Mouse (Mus musculus) hindbrain, embryonic 12.5 days (tissue): ENCODE results near the gene Gse1. TPM values are rescaled to one million over a fixed set of nuclear protein-coding genes. Genes with fewer than 3 reads are reported as not detected.

ENCODE experiments used
- ATAC-seq: fragments of 200-750 bp; cut with Nextera tagmentation; 2 replicates; pipeline ENCODE4 v1.8.0; 2017; ENCODE audit warnings: moderate TSS enrichment; ENCODE audit not compliant: low FRiP score
- H3K27ac ChIP-seq: fragments of 300-500 bp; sonication (generic); 2 replicates; pipeline ENCODE4 v1.5.1; 2016; ENCODE audit warnings: mild to moderate bottlenecking
- H3K27me3 ChIP-seq: fragments of 300-500 bp; sonication (generic); 2 replicates; pipeline ENCODE4 v1.6.1; 2016; ENCODE audit warnings: mild to moderate bottlenecking
- H3K36me3 ChIP-seq: fragments of 300-500 bp; sonication (generic); 2 replicates; pipeline ENCODE4 v1.6.1; 2016; ENCODE audit warnings: mild to moderate bottlenecking
- H3K4me1 ChIP-seq: fragments of 300-500 bp; sonication (generic); 2 replicates; pipeline ENCODE4 v1.6.1; 2016
- H3K4me2 ChIP-seq: fragments of 300-500 bp; sonication (generic); replicated peaks from 2 replicates; pipeline ENCODE4 v1.6.1; 2016; ENCODE audit warnings: mild to moderate bottlenecking
- H3K4me3 ChIP-seq: fragments of 300-500 bp; sonication (generic); 2 replicates; pipeline ENCODE4 v1.5.1; 2016; ENCODE audit warnings: mild to moderate bottlenecking
- H3K9ac ChIP-seq: fragments of 300-500 bp; sonication (generic); 2 replicates; pipeline ENCODE4 v1.6.1; 2016; ENCODE audit warnings: mild to moderate bottlenecking, moderate library complexity
- H3K9me3 ChIP-seq: fragments of 300-500 bp; sonication (generic); replicated peaks from 2 replicates; pipeline ENCODE4 v1.6.1; 2016; ENCODE audit warnings: mild to moderate bottlenecking
- WGBS: fragments of 180-500 bp; shearing (Covaris S2); methylation state at CpG from one replicate; pipeline ENCODE4 v1.1.7; 2016; 5-methylcytosine and 5-hydroxymethylcytosine counted together
- polyA plus RNA-seq: library from polyadenylated mRNA; unstranded; fragments of >200 nt; fragmentation: Nextera tagmentation; extraction: Ambion mirVana; gene quantifications from 2 replicates; pipeline ENCODE4 v1.2.1, GENCODE M21; 2016

Gse1 gene
- polyA plus RNA-seq, 1 experiment from 2014 or later = 24.0 TPM

DNA sequence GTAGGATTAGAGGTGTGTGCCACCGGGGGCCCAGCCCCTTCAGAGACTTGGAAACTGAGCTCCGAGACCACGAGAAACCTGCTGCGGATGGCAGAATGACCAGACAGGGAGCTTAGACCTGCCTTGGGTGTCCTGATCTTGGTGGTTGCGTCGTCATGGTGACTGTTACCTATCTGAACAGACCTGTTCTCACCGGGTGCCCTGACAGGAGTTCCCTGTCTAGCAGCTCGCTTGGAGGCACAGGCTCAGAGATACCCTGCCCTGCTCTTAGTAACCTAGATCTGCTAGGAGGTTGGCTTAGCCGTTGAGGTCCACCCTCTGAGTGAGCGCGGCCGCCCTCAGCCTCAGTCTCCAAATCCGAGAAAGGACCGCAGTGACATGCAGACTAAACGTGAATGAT is 292.0 kb downstream of the Gse1 start:
- peaks cover 98% of the 10 kb centered on the region for H3K4me1 ChIP-seq
- peak overlapping the region; percentile 92 for H3K27ac ChIP-seq
- WGBS = 69% methylated on average over 15 of the region's 15 CpGs
- H3K4me2 ChIP-seq = peak overlapping the region; percentile 14
- H3K9ac ChIP-seq = peak overlapping the region; percentile 39
- no peak overlapping the region for H3K4me3 ChIP-seq
- H3K27me3 ChIP-seq = no peaks in the 10 kb centered on the region
- no peaks in the 10 kb centered on the region for H3K36me3 ChIP-seq
- no peaks in the 10 kb centered on the region for H3K9me3 ChIP-seq
- 0 out of 2 replicates have a peak, but pooled peaks have one; percentile 0 for ATAC-seq

GRCm38 (mm10) chr8:120520707-120521590 is 292.7 kb downstream of the Gse1 start:
- H3K4me1 ChIP-seq = peaks cover 98% of the 10 kb centered on the region

GRCm38 (mm10) chr8:120521591-120521965 is 293.3 kb downstream of the Gse1 start:
- Histone ChIP-seq H3K9ac (peak overlapping the region; percentile 39; the same call in 1 of the 2 replicates), H3K9me3 (no peaks in the 10 kb centered on the region), H3K4me3 (no peak overlapping the region), H3K27me3 (no peaks in the 10 kb centered on the region), H3K36me3 (no peaks in the 10 kb centered on the region), H3K4me2 (peak overlapping the region; percentile 14), H3K27ac (peak overlapping the region; percentile 92), H3K4me1 (peaks cover 98% of the 10 kb centered on the region)
- peak; percentile 47; the same call in 1 of the 2 replicates for ATAC-seq
- 21% methylated on average over 7 of the region's 7 CpGs for WGBS

More at GRCm38 (mm10) chr8:120520707-120521590, 292.7 kb downstream of the Gse1 start:
- H3K4me3 ChIP-seq = no peak overlapping the region
- H3K27ac ChIP-seq = peak overlapping the region; percentile 92
- 11% methylated on average over 19 of the region's 20 CpGs for WGBS
- peak overlapping the region; percentile 39 for H3K9ac ChIP-seq
- H3K27me3 ChIP-seq = no peaks in the 10 kb centered on the region
- peak overlapping the region; percentile 14 for H3K4me2 ChIP-seq
- no peaks in the 10 kb centered on the region for H3K9me3 ChIP-seq
- H3K36me3 ChIP-seq = no peaks in the 10 kb centered on the region
- peak; percentile 82 for ATAC-seq

GRCm38 (mm10) chr8:120523641-120524040 is 295.4 kb downstream of the Gse1 start:
- ATAC-seq = no peak
- no peaks in the 10 kb centered on the region for H3K27me3 ChIP-seq
- H3K27ac ChIP-seq = peak overlapping the region; percentile 69
- H3K36me3 ChIP-seq = no peaks in the 10 kb centered on the region
- WGBS = 55% methylated on average over 7 of the region's 7 CpGs
- H3K4me1 ChIP-seq = peaks cover 98% of the 10 kb centered on the region
- no peak overlapping the region for H3K4me3 ChIP-seq
- no peaks in the 10 kb centered on the region for H3K9me3 ChIP-seq
- H3K9ac ChIP-seq = no peak overlapping the region; the same call in 1 of the 2 replicates
- H3K4me2 ChIP-seq = no peak overlapping the region

DNA sequence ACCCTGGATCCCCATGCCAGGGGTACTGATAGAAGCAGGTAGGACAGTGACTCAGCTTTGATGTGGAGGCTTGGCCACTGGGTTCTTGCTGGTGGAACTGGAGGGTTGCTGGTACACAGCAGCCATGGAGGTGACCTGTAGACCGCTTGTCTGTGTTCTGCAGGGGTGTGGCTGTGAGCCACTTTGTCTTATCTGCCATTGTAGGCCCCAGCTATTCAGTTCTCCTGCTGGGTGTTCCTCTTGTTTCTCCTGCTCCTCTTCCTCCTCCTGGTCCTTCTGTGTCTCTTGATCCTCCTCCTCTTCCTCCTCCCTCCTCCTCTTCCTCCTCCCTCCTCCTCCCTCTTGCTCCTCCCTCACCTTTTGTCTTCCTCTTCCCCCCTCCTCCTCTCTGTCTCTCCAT is 296.9 kb downstream of the Gse1 start:
- Histone ChIP-seq H3K9me3 (no peaks in the 10 kb centered on the region), H3K4me1 (peaks cover 90% of the 10 kb centered on the region), H3K36me3 (no peaks in the 10 kb centered on the region), H3K9ac (no peak overlapping the region), H3K4me3 (no peak overlapping the region), H3K4me2 (no peak overlapping the region), H3K27ac (no peak overlapping the region), H3K27me3 (no peaks in the 10 kb centered on the region)
- ATAC-seq = no peak
- WGBS = 55% methylated on average over 1 of the region's 1 CpGs

DNA sequence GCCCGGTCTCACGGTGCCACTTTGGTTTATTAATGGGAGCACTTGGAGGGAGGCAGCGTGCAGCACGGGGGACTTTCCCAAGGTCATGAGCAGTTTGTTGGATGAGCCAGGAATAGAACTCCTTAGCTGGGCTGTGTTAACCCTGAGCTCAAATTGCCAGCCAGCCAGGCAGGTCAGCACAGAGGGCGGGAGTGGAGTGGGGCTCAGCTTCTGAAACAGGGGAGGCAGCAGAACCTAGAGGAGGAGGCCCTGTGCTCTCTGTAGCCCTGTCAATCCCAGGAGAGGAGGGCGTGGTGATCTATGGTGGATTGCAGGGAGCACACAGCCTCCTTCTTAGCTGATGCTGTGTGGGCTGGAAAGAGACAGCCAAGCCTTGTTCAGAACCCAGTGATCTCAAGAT is 297.6 kb downstream of the Gse1 start:
- H3K9ac ChIP-seq = peak overlapping the region; percentile 38; the same call in 1 of the 2 replicates
- no peak for ATAC-seq
- no peaks in the 10 kb centered on the region for H3K9me3 ChIP-seq
- WGBS = 52% methylated on average over 6 of the region's 6 CpGs
- 0 out of 2 replicates have a peak overlapping the region, but pooled peaks have one; percentile 35 for H3K27ac ChIP-seq
- H3K4me3 ChIP-seq = no peak overlapping the region
- no peaks in the 10 kb centered on the region for H3K27me3 ChIP-seq
- 0 out of 2 replicates have a peak overlapping the region, but pooled peaks have one; percentile 3 for H3K4me2 ChIP-seq
- no peaks in the 10 kb centered on the region for H3K36me3 ChIP-seq
- peaks cover 86% of the 10 kb centered on the region for H3K4me1 ChIP-seq

- WGBS = 30% methylated on average over 4 of the region's 4 CpGs
- H3K27ac ChIP-seq = peak overlapping the region; percentile 23; the same call in 1 of the 2 replicates
- H3K4me1 ChIP-seq = peaks cover 86% of the 10 kb centered on the region
- H3K36me3 ChIP-seq = no peaks in the 10 kb centered on the region
- H3K27me3 ChIP-seq = no peaks in the 10 kb centered on the region
- H3K4me3 ChIP-seq = no peak overlapping the region
- H3K4me2 ChIP-seq = no peak overlapping the region
- ATAC-seq = no peak
- no peaks in the 10 kb centered on the region for H3K9me3 ChIP-seq
- no peak overlapping the region for H3K9ac ChIP-seq
Observed at GRCm38 (mm10) chr8:120526577-120526976, 298.3 kb downstream of the Gse1 start.

DNA sequence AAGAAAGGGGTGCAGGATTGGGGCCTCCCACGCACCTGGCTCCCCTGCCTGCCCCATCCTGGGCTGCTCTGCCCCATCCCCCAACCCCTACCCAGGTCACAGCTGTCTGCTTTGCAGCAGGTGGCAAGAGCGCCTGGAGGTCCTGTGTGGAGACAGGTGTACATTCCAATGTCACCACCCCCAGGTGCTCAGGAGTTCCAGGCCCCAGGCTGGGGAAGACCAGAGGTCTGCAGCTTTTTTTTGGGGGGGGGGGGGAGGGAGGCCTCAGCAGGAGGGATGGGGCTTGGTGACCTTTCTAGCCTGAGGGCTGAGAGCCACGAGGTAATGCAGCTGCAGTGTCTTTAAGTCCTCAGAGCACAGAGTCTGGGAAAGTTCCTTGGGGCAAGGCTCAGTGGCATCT is 300.1 kb downstream of the Gse1 start:
- no peak for ATAC-seq
- no peak overlapping the region for H3K9ac ChIP-seq
- H3K27ac ChIP-seq = 0 out of 2 replicates have a peak overlapping the region, but pooled peaks have one; percentile 7
- no peak overlapping the region for H3K4me3 ChIP-seq
- 22% methylated on average over 3 of the region's 3 CpGs for WGBS
- H3K4me2 ChIP-seq = no peak overlapping the region
- no peaks in the 10 kb centered on the region for H3K27me3 ChIP-seq
- no peaks in the 10 kb centered on the region for H3K9me3 ChIP-seq
- no peaks in the 10 kb centered on the region for H3K36me3 ChIP-seq
- peaks cover 86% of the 10 kb centered on the region for H3K4me1 ChIP-seq

- 31% methylated on average over 7 of the region's 7 CpGs for WGBS
- H3K4me1 ChIP-seq = peaks cover 86% of the 10 kb centered on the region
- H3K4me3 ChIP-seq = no peak overlapping the region
- no peak overlapping the region for H3K4me2 ChIP-seq
- no peaks in the 10 kb centered on the region for H3K36me3 ChIP-seq
- ATAC-seq = no peak
- H3K9me3 ChIP-seq = no peaks in the 10 kb centered on the region
- no peak overlapping the region for H3K9ac ChIP-seq
- H3K27ac ChIP-seq = no peak overlapping the region
- H3K27me3 ChIP-seq = peaks cover 5% of the 10 kb centered on the region; the same call in 1 of the 2 replicates
Observed at GRCm38 (mm10) chr8:120529226-120529625, 301.0 kb downstream of the Gse1 start.

DNA sequence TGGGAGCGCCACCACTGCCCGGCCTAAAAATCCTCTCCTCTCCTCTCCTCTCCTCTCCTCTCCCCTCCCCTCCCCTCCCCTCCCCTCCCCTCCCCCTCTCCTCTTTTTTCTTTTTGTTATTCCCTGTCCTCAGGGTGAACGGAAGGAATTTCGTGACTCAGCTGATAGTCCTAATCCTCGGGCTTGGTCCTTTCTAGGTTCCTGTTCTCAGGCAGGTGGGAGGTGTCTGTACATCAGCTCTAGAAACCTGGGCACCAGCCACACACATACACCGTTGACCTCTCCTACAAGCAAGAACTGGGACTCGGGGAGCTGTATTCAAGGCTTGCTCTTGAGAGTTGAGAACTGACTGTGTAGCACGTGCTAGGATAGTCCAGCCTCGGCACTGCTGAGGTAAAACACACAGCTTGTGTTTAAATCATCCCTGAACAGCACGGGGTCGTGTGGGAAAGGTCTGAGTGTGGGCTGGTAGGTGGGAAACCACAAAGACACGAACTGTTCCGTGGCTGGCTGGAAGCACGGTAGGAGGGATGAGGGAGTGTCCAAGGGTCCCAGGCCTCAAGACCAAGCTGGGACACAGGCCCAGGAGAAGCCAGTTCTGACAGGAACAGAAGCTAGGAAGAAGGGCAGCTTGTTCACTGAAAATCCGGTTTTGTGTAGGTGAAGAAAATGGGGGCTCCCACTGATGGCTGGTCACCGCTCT is 302.8 kb downstream of the Gse1 start:
- H3K27me3 ChIP-seq = peaks cover 8% of the 10 kb centered on the region; the same call in 1 of the 2 replicates
- no peak overlapping the region for H3K9ac ChIP-seq
- no peak overlapping the region; the same call in 1 of the 2 replicates for H3K4me2 ChIP-seq
- H3K36me3 ChIP-seq = no peaks in the 10 kb centered on the region
- no peaks in the 10 kb centered on the region for H3K9me3 ChIP-seq
- 56% methylated on average over 16 of the region's 16 CpGs for WGBS
- ATAC-seq = no peak
- H3K4me3 ChIP-seq = no peak overlapping the region
- peaks cover 88% of the 10 kb centered on the region for H3K4me1 ChIP-seq
- peak overlapping the region; percentile 93 for H3K27ac ChIP-seq

- no peaks in the 10 kb centered on the region for H3K36me3 ChIP-seq
- H3K27ac ChIP-seq = peak overlapping the region; percentile 93
- ATAC-seq = no peak
- 46% methylated on average over 10 of the region's 10 CpGs for WGBS
- peak overlapping the region; percentile 49 for H3K9ac ChIP-seq
- peaks cover 88% of the 10 kb centered on the region for H3K4me1 ChIP-seq
- peaks cover 8% of the 10 kb centered on the region; the same call in 1 of the 2 replicates for H3K27me3 ChIP-seq
- H3K4me2 ChIP-seq = peak overlapping the region; percentile 87
- no peak overlapping the region for H3K4me3 ChIP-seq
- no peaks in the 10 kb centered on the region for H3K9me3 ChIP-seq
Observed at GRCm38 (mm10) chr8:120531775-120532516, 303.7 kb downstream of the Gse1 start.
